Mouse (Mus musculus) heart, postnatal 10 days (tissue): Measurements from ENCODE around the gene Efr3b. TPM values are rescaled to one million over a fixed set of nuclear protein-coding genes. Genes with fewer than 3 reads are reported as not detected.
A peak's percentile ranks its signal among the peaks of the same experiment; 100 is the strongest.

ENCODE experiments used
- DNase-seq, 2 experiments: peaks; one replicate each; pipeline ENCODE4 v3.0.0; 2021
- intact Hi-C: fragments of 180-260 bp; cut with DNase I; formaldehyde crosslinking; loops from one replicate; pipeline ENCODE4 v1.15.1; 2025
- total RNA-seq, 2 experiments: library from RNA; stranded (reverse); gene quantifications; 2 replicates each; pipeline ENCODE4 v1.2.3; 2021

The Efr3b gene
- total RNA-seq = 10 to 100 TPM in 1 of 2 experiments, 1 to 10 TPM in 1; 9.8 to 15.8 TPM

GRCm38 (mm10) chr12:4038061-4039041 is at the start of gene Efr3b:
Gene Efr3b (minus strand): TSS chr12:4038915.
- DNase-seq = peak; percentile 73 to 81
- intact Hi-C loops = loop anchor here (2.0 kb wide), 1 partner anchor 54 kb away; no protein-coding TSS in a partner anchor

GRCm38 (mm10) chr12:4083441-4083840 is 44.7 kb upstream of the Efr3b start:
- intact Hi-C loops = loop anchor here (5.0 kb wide), 1 partner anchor 421 kb away; no protein-coding TSS in a partner anchor
- no peak for DNase-seq

GRCm38 (mm10) chr12:4082132-4083001 is 43.7 kb upstream of the Efr3b start, which contains the start of gene Dnajc27:
Gene Dnajc27 (plus strand): TSS chr12:4082583.
- intact Hi-C loops = loop anchor here (5.0 kb wide), 1 partner anchor 420 kb away; no protein-coding TSS in a partner anchor

DNA sequence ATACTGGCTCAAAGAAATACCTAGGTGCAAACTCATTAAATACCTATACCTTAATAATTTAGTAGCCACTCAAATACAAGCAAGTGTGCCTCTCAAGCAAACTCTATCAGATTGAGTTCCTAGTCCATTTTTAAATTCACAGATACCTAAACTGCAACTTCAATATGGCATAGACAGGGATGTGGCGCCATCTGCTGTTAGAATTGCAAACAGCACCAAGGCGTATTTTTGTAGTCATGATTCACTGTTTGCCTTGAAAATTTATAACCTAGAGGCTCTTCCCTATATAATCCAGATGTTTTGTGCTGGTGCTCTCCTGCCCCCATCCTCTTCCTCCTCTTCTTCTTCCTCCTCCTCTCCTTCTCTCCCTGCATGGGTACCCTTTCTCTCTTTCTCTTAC is 41.6 kb upstream of the Efr3b start:
- intact Hi-C loops = loop anchor here (1.0 to 5.0 kb wide), 3 partner anchors 97 to 418 kb away; no protein-coding TSS in a partner anchor
- peak; percentile 81 to 89 for DNase-seq

More at GRCm38 (mm10) chr12:4082132-4083001, 43.7 kb upstream of the Efr3b start, which contains the start of gene Dnajc27:
- DNase-seq = peak; percentile 97 to 98

DNA sequence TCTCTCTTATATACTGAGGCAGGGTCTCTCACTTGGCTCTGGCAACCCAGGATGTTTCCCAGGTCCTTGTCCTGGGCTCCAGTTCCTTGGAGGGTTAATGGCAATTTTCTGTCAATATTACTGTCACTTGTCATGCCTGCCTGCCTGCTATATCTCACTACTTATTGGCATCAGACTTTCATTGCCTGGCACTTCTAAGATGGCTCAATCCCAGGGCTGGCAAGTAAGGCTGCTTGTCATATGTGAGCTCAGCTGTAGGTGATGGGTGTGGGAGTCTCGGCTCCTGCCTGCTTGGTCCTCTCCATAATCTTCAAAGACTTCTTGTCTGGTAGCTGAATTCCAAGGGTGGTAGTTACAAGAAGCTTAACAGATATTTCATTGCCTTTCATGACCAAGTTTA is 39.4 kb upstream of the Efr3b start:
- no peak for DNase-seq
- intact Hi-C loops = no loop called here

- no peak for DNase-seq
- intact Hi-C loops = no loop called here
These were observed 37.7 kb upstream of the Efr3b start for GRCm38 (mm10) chr12:4076383-4076782.

DNA sequence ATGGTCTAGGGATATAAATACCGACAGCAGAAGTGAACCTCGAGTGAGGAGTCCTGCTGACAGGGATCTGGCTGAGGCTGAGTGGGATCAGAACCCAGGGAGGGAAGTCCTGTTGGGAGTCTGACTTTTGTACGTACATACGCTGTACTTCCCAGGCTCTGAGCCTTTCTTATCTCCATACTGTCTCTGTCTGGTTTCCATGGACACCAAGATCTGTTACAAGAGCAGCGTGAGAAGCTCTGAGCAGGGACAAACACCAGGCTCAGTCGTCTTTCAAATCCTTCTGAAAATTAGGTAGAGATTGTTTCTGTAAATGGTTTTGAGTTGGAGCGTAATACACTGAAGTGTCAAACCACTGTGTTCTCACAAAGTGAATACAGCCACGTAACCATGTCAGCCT is 36.7 kb upstream of the Efr3b start:
- DNase-seq = no peak
- intact Hi-C loops = no loop called here

GRCm38 (mm10) chr12:4071671-4072070 is 33.0 kb upstream of the Efr3b start:
- DNase-seq = no peak
- intact Hi-C loops = no loop called here

DNA sequence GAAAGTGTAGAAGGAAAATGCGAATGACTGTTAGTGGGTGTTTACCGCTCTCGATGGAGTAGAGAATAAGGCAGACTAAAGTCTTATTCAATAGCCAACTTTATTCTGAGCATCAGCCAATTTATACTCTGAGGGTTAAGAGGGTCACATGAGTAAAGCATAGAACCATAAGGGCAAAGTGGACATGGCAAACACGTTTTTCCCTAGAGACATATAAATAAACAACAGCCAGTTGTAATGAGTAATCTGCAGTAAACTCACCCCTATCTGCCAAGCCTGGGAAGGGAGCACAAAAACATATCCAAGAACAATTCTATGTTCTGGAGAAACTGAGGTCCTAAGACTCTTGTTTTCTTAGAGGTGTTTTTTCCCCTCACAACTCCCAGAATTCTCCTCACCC is 29.8 kb upstream of the Efr3b start:
- intact Hi-C loops = no loop called here
- DNase-seq = no peak

DNA sequence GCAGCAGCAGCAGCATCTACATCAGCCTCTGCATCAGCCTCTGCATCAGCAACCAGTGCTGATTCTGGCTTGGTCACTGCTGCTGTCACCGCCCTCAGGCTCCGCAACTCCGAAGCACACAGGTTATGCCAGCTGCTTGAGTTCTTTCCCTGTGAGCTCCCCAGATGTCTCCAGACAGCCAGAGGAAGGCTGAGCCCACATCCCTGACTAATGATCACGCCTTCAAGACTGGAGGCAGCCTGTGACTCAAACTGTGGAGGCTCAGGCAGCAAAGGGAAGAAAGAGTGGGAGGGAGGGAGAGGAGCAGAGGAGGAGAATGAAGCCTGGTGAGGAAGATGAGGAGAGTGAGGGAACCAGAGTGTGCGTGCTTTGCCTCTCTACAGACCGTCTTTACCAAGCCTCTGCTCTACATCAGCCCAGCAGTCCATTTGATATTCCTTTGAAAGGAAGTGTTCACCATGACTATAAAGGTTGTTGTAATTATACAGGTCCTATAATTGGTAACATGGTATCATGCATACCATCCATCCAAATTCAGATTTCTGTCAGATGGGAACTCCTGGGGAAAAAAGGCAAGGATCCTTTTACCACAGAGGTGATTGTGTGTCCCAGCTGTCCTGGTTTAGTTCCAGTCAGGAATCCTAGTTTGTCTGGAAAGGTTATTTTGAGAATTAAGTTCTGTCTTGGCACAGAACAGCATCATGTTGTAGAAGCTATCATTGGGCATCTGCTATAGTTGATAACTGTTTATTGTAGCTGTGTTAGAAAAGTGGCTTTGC is 28.2 kb upstream of the Efr3b start:
- no peak for DNase-seq
- intact Hi-C loops = no loop called here

GRCm38 (mm10) chr12:4065944-4066343 is 27.2 kb upstream of the Efr3b start:
- DNase-seq = no peak

GRCm38 (mm10) chr12:4065498-4065897 is 26.8 kb upstream of the Efr3b start:
- intact Hi-C loops = no loop called here
- no peak for DNase-seq

More at GRCm38 (mm10) chr12:4065944-4066343, 27.2 kb upstream of the Efr3b start:
- intact Hi-C loops = no loop called here

- intact Hi-C loops = no loop called here
- DNase-seq = no peak
These were observed 21.0 kb upstream of the Efr3b start for GRCm38 (mm10) chr12:4059683-4060082.

DNA sequence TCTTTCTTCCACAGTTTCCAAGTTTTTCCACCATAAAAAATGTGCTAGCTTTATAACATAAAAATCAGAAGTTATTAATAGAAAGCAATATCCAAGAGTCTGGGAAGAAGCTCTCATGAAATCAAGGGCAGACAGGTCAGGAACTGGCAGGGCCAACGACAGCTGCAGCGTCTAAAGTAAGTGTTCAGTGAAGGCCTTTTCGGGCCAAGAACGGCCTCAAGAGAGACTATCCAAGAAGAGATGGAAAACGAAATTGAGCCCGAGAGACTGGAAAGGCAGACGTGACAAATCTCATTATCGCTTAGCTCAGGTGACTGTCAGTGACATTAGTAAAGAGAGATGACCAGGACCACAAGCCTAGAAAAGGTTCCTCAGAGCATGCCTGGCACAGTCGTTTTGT is 19.6 kb upstream of the Efr3b start:
- no peak for DNase-seq
- intact Hi-C loops = no loop called here

DNA sequence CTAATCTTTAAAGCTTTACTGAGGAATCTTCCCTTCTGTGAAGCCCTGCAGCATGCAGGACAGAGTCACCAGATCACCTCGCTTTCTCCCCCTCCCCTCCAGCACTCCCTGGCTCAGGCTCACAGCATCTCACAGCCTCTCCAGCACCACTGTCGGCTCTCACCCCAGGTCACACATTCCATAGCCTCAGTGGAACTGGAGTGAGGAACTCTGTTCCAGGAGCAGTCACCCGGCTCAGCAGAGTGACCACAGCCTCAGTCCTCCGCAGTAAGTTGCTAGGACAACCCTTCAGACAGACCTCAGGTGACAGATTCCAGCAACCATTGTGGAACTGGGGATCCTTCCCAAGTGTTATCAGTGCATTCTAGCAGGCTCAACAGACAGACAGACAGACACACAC is 16.1 kb upstream of the Efr3b start:
- DNase-seq = no peak
- intact Hi-C loops = no loop called here

- intact Hi-C loops = no loop called here
- DNase-seq = no peak
These were observed 14.9 kb upstream of the Efr3b start for GRCm38 (mm10) chr12:4053643-4054042.

DNA sequence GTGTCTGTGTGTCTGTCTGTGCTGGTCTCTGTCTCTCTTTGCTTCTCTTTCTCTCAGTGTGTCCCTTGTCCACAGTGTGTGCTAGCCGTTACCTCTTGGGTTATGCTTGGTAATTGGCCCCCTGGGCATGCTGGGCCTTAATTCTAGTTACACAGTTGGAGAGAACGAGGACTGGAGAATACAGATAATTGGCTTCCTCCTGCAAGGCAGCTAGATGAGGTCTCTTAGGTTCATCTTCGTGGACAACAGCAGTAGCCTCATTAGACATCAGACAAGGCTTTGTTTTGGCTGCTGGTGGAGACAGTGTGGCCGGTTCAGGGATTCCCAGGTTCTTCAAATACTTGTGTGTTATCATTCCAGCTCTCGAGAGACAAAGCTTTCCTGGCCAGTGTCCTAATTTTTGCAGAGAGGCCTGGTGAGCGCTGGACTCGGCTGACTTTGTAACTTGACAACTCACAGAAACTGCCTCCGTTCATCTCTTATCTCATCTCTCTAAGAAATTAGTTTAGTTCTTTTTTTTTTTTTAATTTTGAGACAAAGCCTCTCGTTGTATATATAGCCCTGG is 12.2 kb upstream of the Efr3b start:
- peak; percentile 36 to 41 for DNase-seq
- intact Hi-C loops = no loop called here

DNA sequence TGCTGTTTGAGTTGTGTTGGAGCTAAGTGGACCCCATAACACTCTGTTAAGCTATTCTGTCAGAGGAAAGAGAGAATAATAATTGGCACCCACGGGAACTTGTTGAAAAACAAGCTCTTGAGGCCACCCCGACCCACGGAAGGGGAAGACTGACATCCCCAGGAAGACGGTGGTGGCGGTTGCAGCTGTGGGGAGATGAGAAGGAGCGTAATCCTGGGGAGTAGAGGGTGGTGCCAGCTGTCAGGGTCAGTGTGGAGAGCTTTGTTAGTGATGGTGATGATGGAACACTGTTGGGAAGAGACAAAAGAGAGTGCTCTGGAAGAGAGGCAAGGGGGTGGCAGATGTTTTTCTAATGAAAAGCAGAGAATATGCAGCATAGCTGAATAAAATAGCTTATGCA is 9.3 kb upstream of the Efr3b start:
- DNase-seq = no peak
- intact Hi-C loops = no loop called here

- intact Hi-C loops = no loop called here
- no peak for DNase-seq
These were observed 7.3 kb upstream of the Efr3b start for GRCm38 (mm10) chr12:4045992-4046391.

GRCm38 (mm10) chr12:4042411-4042810 is 3.7 kb upstream of the Efr3b start:
- intact Hi-C loops = no loop called here
- peak; percentile 19 to 32 for DNase-seq
